Mouse (Mus musculus) neural tube, embryonic 13.5 days (tissue): Measurements from ENCODE around the gene Vmn1r7. TPM values are rescaled to one million over a fixed set of nuclear protein-coding genes. Genes with fewer than 3 reads are reported as not detected.
"Not testable (repeated sequence)": the region's sequence is repeated elsewhere in the genome, so short reads cannot be mapped to it uniquely, and the experiment has no call there.

ENCODE experiments used
- ATAC-seq: fragments of 200-750 bp; cut with Nextera tagmentation; 2 replicates; pipeline ENCODE4 v1.8.0; 2017; ENCODE audit warnings: low read depth, mild to moderate bottlenecking, moderate TSS enrichment, moderate library complexity
- H3K27ac ChIP-seq: fragments of 300-500 bp; sonication (generic); replicated peaks from 2 replicates; pipeline ENCODE4 v1.5.1; 2015; ENCODE audit warnings: moderate library complexity, mild to moderate bottlenecking, inconsistent platforms
- H3K27me3 ChIP-seq: fragments of 300-500 bp; sonication (generic); 2 replicates; pipeline ENCODE4 v1.6.1; 2015; ENCODE audit warnings: mild to moderate bottlenecking, inconsistent platforms
- H3K36me3 ChIP-seq: fragments of 300-500 bp; sonication (generic); 2 replicates; pipeline ENCODE4 v1.6.1; 2015; ENCODE audit warnings: mild to moderate bottlenecking, inconsistent platforms
- H3K4me1 ChIP-seq: fragments of 300-500 bp; sonication (generic); replicated peaks from 2 replicates; pipeline ENCODE4 v1.6.1; 2015; ENCODE audit warnings: inconsistent platforms
- H3K4me2 ChIP-seq: fragments of 300-500 bp; sonication (generic); 2 replicates; pipeline ENCODE4 v1.6.1; 2015; ENCODE audit warnings: inconsistent platforms, mild to moderate bottlenecking, moderate library complexity
- H3K4me3 ChIP-seq: fragments of 300-500 bp; sonication (generic); 2 replicates; pipeline ENCODE4 v1.5.1; 2015; ENCODE audit warnings: mild to moderate bottlenecking, inconsistent platforms
- H3K9ac ChIP-seq: fragments of 300-500 bp; sonication (generic); 2 replicates; pipeline ENCODE4 v1.6.1; 2015; ENCODE audit warnings: moderate library complexity, mild to moderate bottlenecking, inconsistent platforms
- H3K9me3 ChIP-seq: fragments of 300-500 bp; sonication (generic); 2 replicates; pipeline ENCODE4 v1.6.1; 2016; ENCODE audit warnings: inconsistent platforms
- WGBS: fragments of 180-500 bp; shearing (Covaris S2); methylation state at CpG from one replicate; pipeline ENCODE4 v1.1.7; 2015; 5-methylcytosine and 5-hydroxymethylcytosine counted together
- polyA plus RNA-seq: library from polyadenylated mRNA; unstranded; fragments of >200 nt; fragmentation: Nextera tagmentation; extraction: Ambion mirVana; gene quantifications from 2 replicates; pipeline ENCODE4 v1.2.1, GENCODE M21; 2015

Gene Vmn1r7
- not detected in 2 replicates for polyA plus RNA-seq

GRCm38 (mm10) chr6:57025224-57025623 is at the start of gene Vmn1r7:
TSS of gene Vmn1r7 (minus strand) at chr6:57025324.
- not testable (repeated sequence) for H3K4me1 ChIP-seq, ATAC-seq, H3K27ac ChIP-seq, H3K36me3 ChIP-seq, H3K4me3 ChIP-seq, H3K27me3 ChIP-seq, H3K9me3 ChIP-seq, H3K4me2 ChIP-seq, H3K9ac ChIP-seq
- WGBS, result 83% methylated on average over 2 of the region's 2 CpGs

DNA sequence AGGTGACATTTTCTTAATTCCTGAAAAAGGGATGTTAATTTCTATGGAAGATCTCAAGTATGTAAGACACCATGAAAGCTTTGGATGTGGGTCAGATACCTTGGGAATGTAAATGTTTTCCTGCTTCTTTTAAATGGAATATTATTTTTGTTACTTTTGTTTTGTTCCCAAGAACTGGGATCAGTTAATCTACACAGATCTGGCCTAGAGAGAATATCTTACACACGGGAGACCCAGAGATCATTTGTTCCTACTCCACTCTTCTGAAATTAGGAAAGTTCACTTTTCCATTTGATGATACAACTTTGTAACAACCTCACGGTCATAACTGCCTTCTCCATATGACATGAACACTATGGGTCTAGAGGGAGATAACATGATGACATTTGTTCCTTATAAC is 41.4 kb upstream of the Vmn1r7 start, which contains the start of gene Vmn1r9:
Gene Vmn1r9, plus strand, starts transcription at position 301 of the 400 bp plus-strand sequence.
- no peak within 1 kb of the TSS for H3K27ac ChIP-seq
- no peaks in the 10 kb centered on the region for H3K27me3 ChIP-seq
- H3K4me2 ChIP-seq, result no peak within 1 kb of the TSS
- H3K4me3 ChIP-seq, result no peak within 1 kb of the TSS
- H3K9ac ChIP-seq, result no peak within 1 kb of the TSS
- H3K9me3 ChIP-seq, result no peaks in the 10 kb centered on the region
- no peak for ATAC-seq
- no peaks in the 10 kb centered on the region for H3K36me3 ChIP-seq
- 86% methylated on average over 2 of the region's 2 CpGs for WGBS
- no peaks in the 10 kb centered on the region for H3K4me1 ChIP-seq

DNA sequence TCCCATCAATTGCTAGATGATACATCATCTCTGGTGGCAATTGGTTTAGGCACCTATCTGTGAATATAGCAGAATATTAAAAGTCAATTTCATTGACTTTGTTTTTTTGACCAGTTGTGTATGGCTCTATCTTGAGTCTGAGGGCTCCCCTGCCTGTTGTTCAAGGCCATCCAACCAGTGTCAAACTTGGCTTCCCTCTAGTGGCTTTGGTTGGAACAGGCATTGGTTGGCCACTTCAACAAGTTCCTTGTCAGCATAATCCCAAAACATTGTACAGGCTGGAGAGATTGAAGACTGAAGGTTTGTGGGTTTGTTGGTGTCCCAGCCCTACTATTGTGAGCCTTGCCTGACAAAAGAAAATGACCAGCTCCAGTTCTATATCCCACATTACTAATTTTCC is 38.6 kb upstream of the Vmn1r7 start:
- H3K36me3 ChIP-seq, result no peaks in the 10 kb centered on the region
- no peak overlapping the region for H3K9ac ChIP-seq
- ATAC-seq, result no peak
- H3K27ac ChIP-seq, result no peak overlapping the region
- no peaks in the 10 kb centered on the region for H3K27me3 ChIP-seq
- no peaks in the 10 kb centered on the region for H3K4me1 ChIP-seq
- H3K4me2 ChIP-seq, result no peak overlapping the region
- H3K4me3 ChIP-seq, result no peak overlapping the region
- H3K9me3 ChIP-seq, result no peaks in the 10 kb centered on the region

DNA sequence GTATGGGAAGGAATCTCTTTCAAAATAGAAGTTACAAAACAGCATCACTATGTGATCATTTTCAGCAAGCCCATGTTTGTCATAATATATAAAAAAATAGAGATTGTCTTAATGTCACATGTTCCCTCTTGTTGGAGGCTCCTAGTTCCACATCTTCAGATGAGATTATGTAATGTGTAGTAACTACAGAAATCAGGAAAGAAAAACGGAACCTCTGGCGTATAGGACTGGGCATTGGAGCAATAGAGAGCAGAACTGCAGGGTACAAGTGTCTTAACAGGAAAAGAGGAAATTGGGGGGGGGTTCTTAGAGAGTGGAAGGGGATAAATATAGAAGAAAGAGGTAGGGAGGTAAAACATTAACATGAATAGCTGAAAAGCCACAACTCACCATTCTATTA is 9.6 kb upstream of the Vmn1r7 start:
- Histone ChIP-seq H3K36me3 (no peaks in the 10 kb centered on the region), H3K27me3 (no peaks in the 10 kb centered on the region), H3K27ac (no peak overlapping the region), H3K4me2 (no peak overlapping the region), H3K4me3 (no peak overlapping the region), H3K9me3 (no peaks in the 10 kb centered on the region), H3K9ac (no peak overlapping the region), H3K4me1 (no peaks in the 10 kb centered on the region)
- ATAC-seq, result no peak
- WGBS, result 82% methylated on average over 2 of the region's 2 CpGs

DNA sequence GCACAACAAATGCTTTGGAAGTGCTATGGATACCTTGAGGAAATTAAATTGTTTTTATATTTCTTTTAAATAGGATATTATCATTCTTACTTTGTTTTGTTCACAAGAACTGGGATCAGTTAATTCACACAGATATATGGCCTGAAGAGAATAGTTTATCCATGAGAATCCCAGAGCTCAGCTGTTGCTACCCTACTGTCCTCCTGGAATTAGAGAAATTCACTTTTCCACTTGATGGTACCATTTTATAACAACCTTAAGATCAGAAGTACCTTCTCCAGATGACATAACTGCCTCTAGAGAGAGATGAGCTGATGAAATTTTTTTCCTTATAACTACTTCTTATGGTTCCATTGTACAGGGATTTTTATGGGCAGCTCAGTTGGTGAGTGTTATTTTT is 6.9 kb upstream of the Vmn1r7 start, which contains the start of gene Vmn1r8:
Gene Vmn1r8, plus strand, starts transcription at position 301 of the 400 bp plus-strand sequence.
- Histone ChIP-seq H3K9ac (no peak within 1 kb of the TSS), H3K36me3 (no peaks in the 10 kb centered on the region), H3K27ac (no peak within 1 kb of the TSS), H3K4me3 (no peak within 1 kb of the TSS), H3K4me1 (no peaks in the 10 kb centered on the region), H3K9me3 (no peaks in the 10 kb centered on the region), H3K27me3 (no peaks in the 10 kb centered on the region), H3K4me2 (no peak within 1 kb of the TSS)
- ATAC-seq, result no peak

GRCm38 (mm10) chr6:56996943-56997342 is 28.2 kb downstream of the Vmn1r7 start, which contains the start of gene Vmn1r6:
TSS of gene Vmn1r6 (plus strand) at chr6:56997243.
- Histone ChIP-seq H3K4me2 (no peak within 1 kb of the TSS), H3K27ac (no peak within 1 kb of the TSS), H3K4me3 (no peak within 1 kb of the TSS), H3K9me3 (no peaks in the 10 kb centered on the region), H3K9ac (no peak within 1 kb of the TSS), H3K36me3 (no peaks in the 10 kb centered on the region), H3K27me3 (no peaks in the 10 kb centered on the region), H3K4me1 (no peaks in the 10 kb centered on the region)
- WGBS, result 87% methylated on average over 2 of the region's 2 CpGs
- no peak for ATAC-seq

Other genes with a start within 250 kb of the Vmn1r7 start
- 33.2 and 35.3 TPM in 2 replicates for gene Kbtbd2, start 227.5 kb downstream of the Vmn1r7 start, polyA plus RNA-seq
- 48.3 and 53.1 TPM in 2 replicates for gene Fkbp9, start 193.3 kb downstream of the Vmn1r7 start, polyA plus RNA-seq
- gene Nt5c3, start 101.4 kb downstream of the Vmn1r7 start, polyA plus RNA-seq, result 140 and 147 TPM in 2 replicates
- 0.73 and 0.90 TPM in 2 replicates for gene Vmn1r4, start 101.3 kb downstream of the Vmn1r7 start, polyA plus RNA-seq
- gene Vmn1r5, start 55.1 kb downstream of the Vmn1r7 start, polyA plus RNA-seq, result not detected in 2 replicates
- gene Vmn1r6, start 28.1 kb downstream of the Vmn1r7 start, polyA plus RNA-seq, result not detected in 2 replicates
- not detected in 2 replicates for gene Vmn1r8, start 7.0 kb upstream of the Vmn1r7 start, polyA plus RNA-seq
- not detected in 2 replicates for gene Vmn1r9, start 41.5 kb upstream of the Vmn1r7 start, polyA plus RNA-seq
- gene Vmn1r10, start 84.1 kb upstream of the Vmn1r7 start, polyA plus RNA-seq, result not detected in 2 replicates
- not detected in 2 replicates for gene Vmn1r11, start 108.1 kb upstream of the Vmn1r7 start, polyA plus RNA-seq
- gene Vmn1r12, start 131.6 kb upstream of the Vmn1r7 start, polyA plus RNA-seq, result not detected in 2 replicates
- gene Vmn1r13, start 178.0 kb upstream of the Vmn1r7 start, polyA plus RNA-seq, result not detected in 2 replicates
- not detected in 2 replicates for gene Vmn1r14, start 206.4 kb upstream of the Vmn1r7 start, polyA plus RNA-seq
- gene Vmn1r15, start 232.6 kb upstream of the Vmn1r7 start, polyA plus RNA-seq, result not detected in 2 replicates